Mouse (Mus musculus): ENCODE results near the gene Prpf31. TPM values are rescaled to one million over a fixed set of nuclear protein-coding genes. Genes with fewer than 3 reads are reported as not detected.
A peak's percentile ranks its signal among the peaks of the same experiment; 100 is the strongest.

The Prpf31 gene
- polyA plus RNA-seq, 1 experiment from 2014 or later: 79.4 TPM

DNA sequence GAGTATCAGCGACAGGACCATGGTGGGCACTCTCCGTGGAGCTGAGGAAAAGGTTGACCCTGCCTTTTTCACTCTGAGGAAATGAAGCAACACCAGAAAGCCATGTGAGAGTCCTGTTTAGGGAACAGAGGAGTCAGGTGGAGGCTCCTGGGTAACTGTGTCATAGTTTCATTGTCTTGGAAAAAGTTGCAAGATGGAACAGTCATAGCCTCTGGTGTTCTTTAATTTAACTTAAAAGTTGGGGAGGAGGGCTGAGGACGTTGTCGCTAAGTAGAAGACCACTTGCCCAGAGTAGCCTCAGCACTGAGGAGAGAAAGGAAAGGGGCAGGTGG, 13.8 kb upstream of the Prpf31 start, which contains the start of gene Oscar:
Gene Oscar (minus strand): TSS at position 101 of the 332 bp plus-strand sequence.
- peak within 1 kb of the TSS; percentile 80 for H3K4me3 ChIP-seq (replicated peaks; ENCODE audit: low read length)
- H3K36me3 ChIP-seq (ENCODE audit: control insufficient read depth, insufficient read depth, low read length): peaks cover 4% of the 10 kb centered on the region
- ATAC-seq (ENCODE audit: insufficient read depth, low FRiP score): no peak
- peak within 1 kb of the TSS; percentile 39 for H3K4me2 ChIP-seq (ENCODE audit: low read depth, low read length)
- no peaks in the 10 kb centered on the region for H3K27me3 ChIP-seq (ENCODE audit: control insufficient read depth, insufficient read depth, low read length)
- H3K4me1 ChIP-seq (ENCODE audit: control insufficient read depth, insufficient read depth, low read length): peaks cover 6% of the 10 kb centered on the region
- no peak within 1 kb of the TSS for H3K9ac ChIP-seq (ENCODE audit: low read length)
- 83% methylated on average over 4 of the region's 4 CpGs for WGBS
- no peak within 1 kb of the TSS for H3K27ac ChIP-seq (ENCODE audit: low read length)
- no peaks in the 10 kb centered on the region for H3K9me3 ChIP-seq (replicated peaks; ENCODE audit: control insufficient read depth, low read length)

- peaks cover 6% of the 10 kb centered on the region for H3K4me1 ChIP-seq (ENCODE audit: control insufficient read depth, insufficient read depth, low read length)
- peaks cover 4% of the 10 kb centered on the region for H3K36me3 ChIP-seq (ENCODE audit: control insufficient read depth, insufficient read depth, low read length)
- no peaks in the 10 kb centered on the region for H3K27me3 ChIP-seq (ENCODE audit: control insufficient read depth, insufficient read depth, low read length)
- H3K4me3 ChIP-seq (replicated peaks; ENCODE audit: low read length): peak overlapping the region; percentile 80
- no peaks in the 10 kb centered on the region for H3K9me3 ChIP-seq (replicated peaks; ENCODE audit: control insufficient read depth, low read length)
- no peak overlapping the region for H3K9ac ChIP-seq (ENCODE audit: low read length)
- WGBS: 38% methylated on average over 6 of the region's 6 CpGs
- H3K27ac ChIP-seq (ENCODE audit: low read length): no peak overlapping the region
- peak overlapping the region; percentile 39 for H3K4me2 ChIP-seq (ENCODE audit: low read depth, low read length)
- ATAC-seq (ENCODE audit: insufficient read depth, low FRiP score): no peak; the same call in none of the 2 replicates
Measured at GRCm38 (mm10) chr7:3616389-3617241, 13.2 kb upstream of the Prpf31 start.

- ATAC-seq (ENCODE audit: insufficient read depth, low FRiP score): peak; percentile 97
- Histone ChIP-seq H3K27me3 (ENCODE audit: control insufficient read depth, insufficient read depth, low read length) (no peaks in the 10 kb centered on the region), H3K36me3 (ENCODE audit: control insufficient read depth, insufficient read depth, low read length) (peaks cover 4% of the 10 kb centered on the region), H3K4me2 (ENCODE audit: low read depth, low read length) (peak within 1 kb of the TSS; percentile 83), H3K4me1 (ENCODE audit: control insufficient read depth, insufficient read depth, low read length) (peaks cover 6% of the 10 kb centered on the region), H3K9ac (ENCODE audit: low read length) (peak within 1 kb of the TSS; percentile 88), H3K27ac (ENCODE audit: low read length) (peak within 1 kb of the TSS; percentile 78), H3K9me3 (replicated peaks; ENCODE audit: control insufficient read depth, low read length) (no peaks in the 10 kb centered on the region), H3K4me3 (replicated peaks; ENCODE audit: low read length) (peak within 1 kb of the TSS; percentile 80)
- under 1% methylated on average over 32 of the region's 32 CpGs for WGBS
Measured at GRCm38 (mm10) chr7:3617242-3617995, 12.4 kb upstream of the Prpf31 start, which contains the start of gene Ndufa3. TSS of gene Ndufa3 (plus strand) at chr7:3617373.

- 0 out of 2 replicates have a peak, but pooled peaks cover 6% of the 10 kb centered on the region for H3K36me3 ChIP-seq (ENCODE audit: control insufficient read depth, insufficient read depth, low read length)
Measured at GRCm38 (mm10) chr7:3629030-3629429, 755 bp upstream of the Prpf31 start.

DNA sequence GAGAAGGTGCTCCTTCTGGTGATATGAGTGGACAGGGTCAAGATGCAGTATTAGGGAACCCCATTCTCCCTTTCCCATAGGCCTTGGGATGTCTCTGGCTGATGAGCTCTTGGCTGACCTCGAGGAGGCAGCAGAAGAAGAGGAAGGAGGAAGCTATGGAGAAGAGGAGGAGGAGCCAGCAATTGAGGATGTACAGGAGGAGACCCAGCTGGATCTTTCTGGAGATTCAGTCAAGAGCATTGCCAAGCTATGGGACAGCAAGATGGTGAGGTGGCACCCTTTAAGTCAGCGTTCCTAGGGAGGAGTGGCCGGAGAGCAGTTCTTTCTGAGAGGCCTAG, 662 bp downstream of the Prpf31 start:
- 52% methylated on average over 3 of the region's 3 CpGs for WGBS
- Histone ChIP-seq H3K27me3 (ENCODE audit: control insufficient read depth, insufficient read depth, low read length) (no peaks in the 10 kb centered on the region), H3K4me2 (ENCODE audit: low read depth, low read length) (peak overlapping the region; percentile 96), H3K36me3 (ENCODE audit: control insufficient read depth, insufficient read depth, low read length) (0 out of 2 replicates have a peak, but pooled peaks cover 10% of the 10 kb centered on the region), H3K4me1 (ENCODE audit: control insufficient read depth, insufficient read depth, low read length) (peaks cover 23% of the 10 kb centered on the region), H3K9me3 (replicated peaks; ENCODE audit: control insufficient read depth, low read length) (no peaks in the 10 kb centered on the region), H3K9ac (ENCODE audit: low read length) (peak overlapping the region; percentile 84), H3K27ac (ENCODE audit: low read length) (no peak overlapping the region), H3K4me3 (replicated peaks; ENCODE audit: low read length) (peak overlapping the region; percentile 85)
- no peak for ATAC-seq (ENCODE audit: insufficient read depth, low FRiP score)

More at GRCm38 (mm10) chr7:3629030-3629429, 755 bp upstream of the Prpf31 start:
- Histone ChIP-seq H3K9me3 (replicated peaks; ENCODE audit: control insufficient read depth, low read length) (no peaks in the 10 kb centered on the region), H3K27ac (ENCODE audit: low read length) (0 out of 2 replicates have a peak overlapping the region, but pooled peaks have one; percentile 88), H3K4me2 (ENCODE audit: low read depth, low read length) (peak overlapping the region; percentile 99), H3K4me1 (ENCODE audit: control insufficient read depth, insufficient read depth, low read length) (peaks cover 23% of the 10 kb centered on the region), H3K9ac (ENCODE audit: low read length) (peak overlapping the region; percentile 84), H3K4me3 (replicated peaks; ENCODE audit: low read length) (peak overlapping the region; percentile 85), H3K27me3 (ENCODE audit: control insufficient read depth, insufficient read depth, low read length) (no peaks in the 10 kb centered on the region)
- no peak for ATAC-seq (ENCODE audit: insufficient read depth, low FRiP score)
- 28% methylated on average over 4 of the region's 4 CpGs for WGBS

- Histone ChIP-seq H3K27ac (ENCODE audit: low read length) (no peak overlapping the region), H3K36me3 (ENCODE audit: control insufficient read depth, insufficient read depth, low read length) (no peaks in the 10 kb centered on the region; the same call in 1 of the 2 replicates), H3K9me3 (replicated peaks; ENCODE audit: control insufficient read depth, low read length) (no peaks in the 10 kb centered on the region), H3K4me3 (replicated peaks; ENCODE audit: low read length) (no peak overlapping the region), H3K4me1 (ENCODE audit: control insufficient read depth, insufficient read depth, low read length) (peaks cover 24% of the 10 kb centered on the region), H3K9ac (ENCODE audit: low read length) (no peak overlapping the region), H3K27me3 (ENCODE audit: control insufficient read depth, insufficient read depth, low read length) (no peaks in the 10 kb centered on the region), H3K4me2 (ENCODE audit: low read depth, low read length) (no peak overlapping the region; the same call in 1 of the 2 replicates)
- no peak for ATAC-seq (ENCODE audit: insufficient read depth, low FRiP score)
- 62% methylated on average over 5 of the region's 5 CpGs for WGBS
Measured at GRCm38 (mm10) chr7:3643412-3643811, 13.6 kb downstream of the Prpf31 start.

DNA sequence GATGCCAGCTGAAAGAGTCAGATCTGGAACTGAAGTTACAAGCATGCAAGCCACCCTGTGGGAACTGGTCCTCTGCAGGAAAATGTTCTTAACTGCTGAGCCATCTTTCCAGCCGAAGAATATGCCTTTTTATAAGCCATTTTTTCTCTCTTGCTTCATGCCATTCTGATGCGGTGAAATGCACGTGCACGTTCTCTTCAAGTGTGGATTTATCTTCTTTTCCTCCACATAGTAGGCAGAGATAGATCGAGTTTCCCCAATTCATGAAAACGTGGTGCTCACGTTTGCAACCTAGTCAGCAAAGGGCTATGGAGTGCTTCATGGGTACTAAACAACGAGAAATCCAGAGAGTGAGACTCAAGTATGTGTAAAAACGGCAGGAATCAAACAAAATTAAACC, 14.1 kb downstream of the Prpf31 start:
- H3K9me3 ChIP-seq (replicated peaks; ENCODE audit: control insufficient read depth, low read length): no peaks in the 10 kb centered on the region
- 17% methylated on average over 9 of the region's 9 CpGs for WGBS
- H3K36me3 ChIP-seq (ENCODE audit: control insufficient read depth, insufficient read depth, low read length): no peaks in the 10 kb centered on the region; the same call in 1 of the 2 replicates
- peak overlapping the region; percentile 57 for H3K4me2 ChIP-seq (ENCODE audit: low read depth, low read length)
- H3K27me3 ChIP-seq (ENCODE audit: control insufficient read depth, insufficient read depth, low read length): no peaks in the 10 kb centered on the region
- peak overlapping the region; percentile 53 for H3K4me3 ChIP-seq (replicated peaks; ENCODE audit: low read length)
- H3K9ac ChIP-seq (ENCODE audit: low read length): peak overlapping the region; percentile 47; the same call in 1 of the 2 replicates
- peaks cover 24% of the 10 kb centered on the region for H3K4me1 ChIP-seq (ENCODE audit: control insufficient read depth, insufficient read depth, low read length)
- H3K27ac ChIP-seq (ENCODE audit: low read length): peak overlapping the region; percentile 76
- no peak for ATAC-seq (ENCODE audit: insufficient read depth, low FRiP score)

GRCm38 (mm10) chr7:3644348-3644671, 14.5 kb downstream of the Prpf31 start:
- peaks cover 24% of the 10 kb centered on the region for H3K4me1 ChIP-seq (ENCODE audit: control insufficient read depth, insufficient read depth, low read length)
- H3K9me3 ChIP-seq (replicated peaks; ENCODE audit: control insufficient read depth, low read length): no peaks in the 10 kb centered on the region
- H3K4me2 ChIP-seq (ENCODE audit: low read depth, low read length): peak overlapping the region; percentile 57
- no peak for ATAC-seq (ENCODE audit: insufficient read depth, low FRiP score)
- H3K27ac ChIP-seq (ENCODE audit: low read length): peak overlapping the region; percentile 76
- peak overlapping the region; percentile 47; the same call in 1 of the 2 replicates for H3K9ac ChIP-seq (ENCODE audit: low read length)
- H3K27me3 ChIP-seq (ENCODE audit: control insufficient read depth, insufficient read depth, low read length): no peaks in the 10 kb centered on the region
- under 1% methylated on average over 11 of the region's 11 CpGs for WGBS
- H3K36me3 ChIP-seq (ENCODE audit: control insufficient read depth, insufficient read depth, low read length): no peaks in the 10 kb centered on the region; the same call in 1 of the 2 replicates
- peak overlapping the region; percentile 53 for H3K4me3 ChIP-seq (replicated peaks; ENCODE audit: low read length)

Measured in stomach, embryonic 16.5 days (tissue).